Mouse (Mus musculus) megakaryocyte, embryonic 14.5 days (primary cell): ENCODE measurements at regions not wholly inside any gene's neighbourhood (a gene's known extent, or its start where the extent isn't known, plus 50 kb on each side); places are given as distances from the start of the nearest gene placed in this dataset.

ENCODE experiments used
- H3K27me3 ChIP-seq: replicated peaks from 2 replicates; pipeline ENCODE3; 2012; ENCODE audit warnings: inconsistent platforms
- H3K36me3 ChIP-seq: replicated peaks from 2 replicates; pipeline ENCODE3; 2012; ENCODE audit warnings: low read length, inconsistent platforms, mixed read lengths
- H3K4me1 ChIP-seq: 2 replicates; pipeline ENCODE4 v1.6.1; 2012; ENCODE audit warnings: inconsistent platforms
- H3K4me3 ChIP-seq: replicated peaks from 2 replicates; pipeline ENCODE3; 2012; ENCODE audit warnings: moderate library complexity, mild to moderate bottlenecking, inconsistent platforms
- H3K9me3 ChIP-seq: 2 replicates; pipeline ENCODE4 v1.6.1; 2012; ENCODE audit warnings: inconsistent platforms
- FLI1 ChIP-seq: IDR thresholded peaks from 2 replicates; pipeline ENCODE4 v1.6.1; 2012; ENCODE audit warnings: low read length, inconsistent platforms, mixed read lengths
- GATA1 ChIP-seq: IDR thresholded peaks from 3 replicates; pipeline ENCODE4 v1.6.1; 2012; ENCODE audit warnings: mixed read lengths, low read length, inconsistent platforms, borderline replicate concordance

- H3K27me3 ChIP-seq: peaks cover 5% of the 10 kb centered on the region
- H3K4me1 ChIP-seq: no peaks in the 10 kb centered on the region
Measured at GRCm38 (mm10) chr1:133520652-133521051, 89.4 kb downstream of the Snrpe start.

GRCm38 (mm10) chr1:133517020-133517419 is 92.8 kb upstream of the Sox13 start:
- H3K36me3 ChIP-seq: no peaks in the 10 kb centered on the region
- TF ChIP-seq GATA1 (no peak), FLI1 (no peak)
- no peak overlapping the region for H3K4me3 ChIP-seq
- peaks cover 29% of the 10 kb centered on the region for H3K9me3 ChIP-seq
- H3K27me3 ChIP-seq: peaks cover 9% of the 10 kb centered on the region
- H3K4me1 ChIP-seq: no peaks in the 10 kb centered on the region

More at GRCm38 (mm10) chr1:133520652-133521051, 89.4 kb downstream of the Snrpe start:
- Histone ChIP-seq H3K4me3 (no peak overlapping the region), H3K9me3 (peaks cover 27% of the 10 kb centered on the region; the same call in 1 of the 2 replicates), H3K36me3 (no peaks in the 10 kb centered on the region)
- TF ChIP-seq FLI1 (no peak), GATA1 (no peak)

- Histone ChIP-seq H3K9me3 (peaks cover 20% of the 10 kb centered on the region), H3K27me3 (peaks cover 25% of the 10 kb centered on the region), H3K4me3 (no peak overlapping the region), H3K36me3 (no peaks in the 10 kb centered on the region), H3K4me1 (no peaks in the 10 kb centered on the region)
- TF ChIP-seq GATA1 (no peak), FLI1 (no peak)
Measured at GRCm38 (mm10) chr1:133504116-133504515, 79.9 kb upstream of the Sox13 start.

GRCm38 (mm10) chr1:133503336-133503735 is 79.2 kb upstream of the Sox13 start:
- Histone ChIP-seq H3K4me1 (no peaks in the 10 kb centered on the region), H3K36me3 (no peaks in the 10 kb centered on the region), H3K9me3 (peaks cover 27% of the 10 kb centered on the region), H3K27me3 (peaks cover 24% of the 10 kb centered on the region), H3K4me3 (no peak overlapping the region)
- TF ChIP-seq FLI1 (no peak), GATA1 (no peak)

GRCm38 (mm10) chr1:133501016-133501415 is 76.8 kb upstream of the Sox13 start:
- Histone ChIP-seq H3K4me1 (no peaks in the 10 kb centered on the region), H3K4me3 (no peak overlapping the region), H3K27me3 (peaks cover 20% of the 10 kb centered on the region), H3K36me3 (no peaks in the 10 kb centered on the region), H3K9me3 (peaks cover 17% of the 10 kb centered on the region)
- TF ChIP-seq FLI1 (no peak), GATA1 (no peak)

GRCm38 (mm10) chr1:133492986-133493741 is 69.0 kb upstream of the Sox13 start:
- no peak for TF ChIP-seq FLI1
- no peak for TF ChIP-seq GATA1
- H3K27me3 ChIP-seq: peaks cover 39% of the 10 kb centered on the region
- peaks cover 19% of the 10 kb centered on the region for H3K4me1 ChIP-seq
- H3K4me3 ChIP-seq: no peak overlapping the region
- H3K36me3 ChIP-seq: no peaks in the 10 kb centered on the region
- no peaks in the 10 kb centered on the region; the same call in 1 of the 2 replicates for H3K9me3 ChIP-seq

- H3K36me3 ChIP-seq: no peaks in the 10 kb centered on the region
- H3K4me3 ChIP-seq: no peak overlapping the region
- no peaks in the 10 kb centered on the region; the same call in 1 of the 2 replicates for H3K9me3 ChIP-seq
- peaks cover 23% of the 10 kb centered on the region for H3K4me1 ChIP-seq
- TF ChIP-seq FLI1: no peak
- TF ChIP-seq GATA1: no peak
- peaks cover 42% of the 10 kb centered on the region for H3K27me3 ChIP-seq
Measured at GRCm38 (mm10) chr1:133492291-133492985, 68.3 kb upstream of the Sox13 start.

GRCm38 (mm10) chr1:133491857-133492290 is 67.7 kb upstream of the Sox13 start:
- Histone ChIP-seq H3K27me3 (peaks cover 43% of the 10 kb centered on the region), H3K4me1 (peaks cover 28% of the 10 kb centered on the region), H3K4me3 (no peak overlapping the region), H3K36me3 (no peaks in the 10 kb centered on the region), H3K9me3 (no peaks in the 10 kb centered on the region; the same call in 1 of the 2 replicates)
- TF ChIP-seq FLI1 (no peak), GATA1 (no peak)

GRCm38 (mm10) chr1:133487171-133487901 is 63.2 kb upstream of the Sox13 start:
- Histone ChIP-seq H3K4me3 (no peak overlapping the region), H3K27me3 (peaks cover 41% of the 10 kb centered on the region), H3K4me1 (peaks cover 21% of the 10 kb centered on the region), H3K9me3 (no peaks in the 10 kb centered on the region), H3K36me3 (no peaks in the 10 kb centered on the region)
- TF ChIP-seq FLI1: no peak
- no peak for TF ChIP-seq GATA1
